Mouse (Mus musculus): ENCODE measurements around the gene Otud5.
"Not testable (repeated sequence)": the region's sequence is repeated elsewhere in the genome, so short reads cannot be mapped to it uniquely, and the experiment has no call there.

Gene Otud5

DNA sequence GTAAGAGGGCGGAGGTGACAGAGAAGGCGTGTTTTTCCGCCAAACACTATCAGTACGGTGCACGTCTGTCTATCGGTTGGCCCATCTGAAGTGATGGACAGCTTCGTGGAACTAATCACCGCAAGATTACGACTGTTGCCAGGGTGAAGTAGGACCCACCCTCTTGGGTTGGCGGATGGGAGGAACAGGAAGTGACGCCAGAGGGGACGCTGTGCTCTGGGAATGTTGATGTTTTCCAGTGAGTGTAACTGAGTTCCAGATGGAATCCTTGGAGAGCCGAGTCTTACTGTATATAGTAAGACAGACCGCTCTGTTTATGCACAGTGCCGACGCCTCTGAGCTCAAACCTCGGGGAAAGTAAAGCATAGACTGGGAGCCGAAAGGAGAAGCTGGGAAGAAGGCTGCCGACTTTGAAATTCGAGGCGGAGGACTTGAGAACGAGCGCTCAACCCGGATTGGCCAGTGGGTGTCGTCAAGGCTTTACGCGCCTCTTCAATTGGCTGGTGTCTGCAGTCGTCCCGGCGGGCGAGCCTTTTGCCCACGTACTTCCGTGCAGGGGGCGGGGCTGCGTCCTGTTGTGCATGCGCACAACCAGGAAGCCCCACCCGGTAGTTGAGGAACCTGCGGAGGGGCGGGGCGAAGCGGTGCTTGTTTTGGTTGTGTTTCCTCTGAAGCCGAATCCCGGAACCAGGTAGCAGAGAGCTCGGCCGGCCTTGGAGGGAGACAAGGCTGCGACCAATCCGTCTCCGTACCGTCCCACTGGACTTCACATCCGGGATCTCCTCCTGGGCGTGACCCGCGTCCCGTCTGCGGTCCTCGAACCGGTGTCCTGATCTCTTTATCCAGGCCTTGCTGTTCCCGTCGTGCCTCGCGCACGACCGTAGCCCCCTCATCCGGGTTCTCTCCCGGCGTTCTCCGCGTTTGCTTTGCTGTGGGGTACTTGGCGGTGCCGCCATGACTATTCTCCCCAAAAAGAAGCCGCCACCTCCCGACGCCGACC lies at the start of gene Otud5:
TSS of gene Otud5 (plus strand) at position 202 of the 1,000 bp plus-strand sequence.
- ATAC-seq (ENCODE audit: low TSS enrichment): peak; percentile 94

DNA sequence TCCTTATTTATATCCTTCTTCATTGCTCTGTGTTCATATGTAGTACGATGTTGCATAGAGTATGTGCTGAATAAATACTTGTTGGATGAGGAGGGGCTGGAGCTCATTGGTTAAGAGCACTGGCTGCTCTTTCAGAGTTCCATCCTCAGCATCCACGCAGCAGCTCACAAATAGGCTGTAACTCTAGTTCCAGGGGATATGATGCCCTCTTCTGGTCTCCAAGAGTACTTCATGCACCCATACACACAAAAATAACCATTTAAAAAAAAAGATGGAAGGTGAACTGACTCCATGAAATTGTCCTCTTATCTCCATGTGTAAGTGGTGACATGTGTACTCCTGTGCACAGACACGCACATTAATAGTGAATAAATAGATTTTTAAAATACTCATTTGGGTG lies 47.8 kb upstream of the Otud5 start:
- no peak for ATAC-seq (ENCODE audit: low TSS enrichment)

DNA sequence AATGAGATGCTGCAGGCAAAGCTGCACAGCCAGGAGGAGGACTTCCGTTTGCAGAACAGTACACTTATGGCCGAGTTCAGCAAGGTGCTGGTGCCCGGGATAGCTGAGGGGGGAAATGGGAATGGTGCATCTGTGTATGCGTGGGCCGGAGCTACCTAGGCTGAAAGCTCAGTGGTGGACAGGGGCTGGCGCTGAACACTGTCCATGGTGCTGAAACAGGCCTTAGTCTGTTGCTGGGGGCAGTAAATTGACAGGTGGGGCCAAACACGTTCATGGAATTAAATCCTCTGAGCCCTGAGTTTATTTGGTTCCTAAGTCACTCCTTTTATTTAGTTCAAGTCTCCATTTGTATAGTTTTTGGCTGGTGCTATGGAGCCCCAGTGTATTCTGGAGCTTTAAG lies 46.1 kb upstream of the Otud5 start:
- no peak for ATAC-seq (ENCODE audit: low TSS enrichment)

DNA sequence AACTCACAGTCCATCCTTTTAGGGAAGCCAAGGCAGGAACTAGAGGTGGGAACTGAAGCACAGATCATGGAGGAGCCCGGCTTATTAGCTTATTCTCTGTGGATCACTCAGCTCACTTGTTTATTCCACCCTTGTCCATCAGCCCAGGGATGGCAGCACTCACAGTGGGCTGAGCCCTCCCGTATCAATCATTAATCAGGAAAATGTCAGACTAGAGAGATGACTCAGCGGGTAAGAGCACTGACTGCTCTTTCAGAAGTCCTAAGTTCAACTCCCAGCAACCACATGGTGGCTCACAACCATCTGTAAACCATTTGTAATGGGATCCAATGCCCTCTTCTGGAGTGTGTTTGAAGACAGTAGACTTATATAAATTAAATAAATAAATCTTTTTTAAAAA lies 43.8 kb upstream of the Otud5 start:
- ATAC-seq (ENCODE audit: low TSS enrichment): no peak

- ATAC-seq (ENCODE audit: low TSS enrichment): not testable (repeated sequence)
These were observed 39.0 kb upstream of the Otud5 start for GRCm38 (mm10) chrX:7802157-7802556.

GRCm38 (mm10) chrX:7815016-7815415 lies 26.1 kb upstream of the Otud5 start:
- not testable (repeated sequence) for ATAC-seq (ENCODE audit: low TSS enrichment)

DNA sequence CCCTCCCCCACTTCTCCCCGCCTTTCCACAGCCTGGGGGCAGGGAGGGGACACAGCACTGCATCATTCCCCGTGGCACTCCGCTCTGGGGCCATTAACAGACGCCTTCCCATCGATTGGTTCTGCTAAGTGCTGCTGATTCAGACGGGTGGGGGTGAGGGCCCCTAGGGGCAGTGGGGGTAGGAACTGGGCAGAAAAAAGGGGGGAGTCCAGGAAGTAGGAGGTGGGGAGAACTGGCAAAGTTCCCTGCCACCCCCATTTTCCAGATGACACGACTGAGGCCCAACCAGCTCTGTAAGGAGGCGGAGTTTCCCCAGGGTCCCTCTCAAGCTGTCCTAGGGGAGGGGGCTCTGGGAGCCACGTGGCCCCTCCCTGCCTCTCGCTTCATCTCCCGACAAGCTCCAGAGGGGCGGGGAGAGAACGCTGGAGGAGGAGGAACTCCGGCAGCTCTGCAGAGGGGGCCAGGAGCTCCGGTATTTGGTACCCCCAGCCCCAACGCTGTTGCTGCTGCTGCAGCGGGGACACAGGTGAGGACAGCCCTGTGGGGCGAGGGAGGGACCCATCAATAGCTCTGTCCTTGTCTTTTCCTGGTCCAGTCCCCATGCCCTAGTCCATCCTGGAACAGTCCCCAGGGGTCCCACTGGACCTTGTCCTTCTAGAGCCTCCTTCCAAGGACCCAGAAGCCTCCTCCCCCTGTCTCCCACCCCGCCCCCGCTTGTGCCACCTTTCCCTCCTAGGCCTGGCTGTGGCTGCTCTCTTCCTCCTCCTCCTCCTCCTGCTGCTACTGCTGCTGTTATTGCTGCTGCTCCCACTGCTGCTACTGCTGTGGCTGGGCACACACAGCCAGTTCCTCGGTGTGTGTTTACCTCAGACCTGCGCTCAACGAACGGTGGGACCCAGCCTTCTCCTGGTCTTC lies 19.0 kb upstream of the Otud5 start, which contains the start of gene Kcnd1:
TSS of gene Kcnd1 (plus strand) at position 425 of the 915 bp plus-strand sequence.
- ATAC-seq (ENCODE audit: low TSS enrichment): peak; percentile 73

- no peak for ATAC-seq (ENCODE audit: low TSS enrichment)
These were observed 4.0 kb upstream of the Otud5 start for GRCm38 (mm10) chrX:7837146-7837545.

GRCm38 (mm10) chrX:7840842-7841162 lies 362 bp upstream of the Otud5 start:
- ATAC-seq (ENCODE audit: low TSS enrichment): no peak

GRCm38 (mm10) chrX:7842318-7842717 lies 1.2 kb downstream of the Otud5 start:
- ATAC-seq (ENCODE audit: low TSS enrichment): no peak

- ATAC-seq (ENCODE audit: low TSS enrichment): peak; percentile 65
These were observed 6.7 kb downstream of the Otud5 start for GRCm38 (mm10) chrX:7847845-7848244.

DNA sequence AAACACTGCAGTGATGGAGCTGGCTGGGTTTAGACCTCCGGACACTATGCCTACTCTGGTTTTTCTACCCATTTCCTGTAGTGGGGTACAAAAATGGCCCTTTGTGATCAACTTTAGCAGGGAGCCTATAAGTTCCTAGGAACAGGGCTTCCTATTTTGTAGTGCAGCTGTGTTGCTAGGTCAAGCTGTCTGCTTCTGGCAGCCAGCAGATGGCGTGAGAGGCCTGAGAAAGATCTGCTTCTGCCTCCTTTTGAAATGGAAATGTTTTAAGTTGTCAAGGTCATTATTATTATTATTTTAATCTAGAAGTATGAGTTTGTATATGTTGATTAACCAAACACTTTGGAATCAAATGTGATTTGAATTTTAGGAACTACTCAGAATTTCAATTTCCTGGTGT lies 13.4 kb downstream of the Otud5 start:
- ATAC-seq (ENCODE audit: low TSS enrichment): peak; percentile 72; the same call in 1 of the 2 replicates

- no peak for ATAC-seq (ENCODE audit: low TSS enrichment)
These were observed 18.1 kb downstream of the Otud5 start for GRCm38 (mm10) chrX:7859191-7859753.

GRCm38 (mm10) chrX:7863181-7863580 lies 22.0 kb downstream of the Otud5 start:
- no peak for ATAC-seq (ENCODE audit: low TSS enrichment)

- no peak for ATAC-seq (ENCODE audit: low TSS enrichment)
These were observed 23.4 kb downstream of the Otud5 start for GRCm38 (mm10) chrX:7864551-7864950.

GRCm38 (mm10) chrX:7865343-7865742 lies 24.2 kb downstream of the Otud5 start:
- no peak for ATAC-seq (ENCODE audit: low TSS enrichment)

DNA sequence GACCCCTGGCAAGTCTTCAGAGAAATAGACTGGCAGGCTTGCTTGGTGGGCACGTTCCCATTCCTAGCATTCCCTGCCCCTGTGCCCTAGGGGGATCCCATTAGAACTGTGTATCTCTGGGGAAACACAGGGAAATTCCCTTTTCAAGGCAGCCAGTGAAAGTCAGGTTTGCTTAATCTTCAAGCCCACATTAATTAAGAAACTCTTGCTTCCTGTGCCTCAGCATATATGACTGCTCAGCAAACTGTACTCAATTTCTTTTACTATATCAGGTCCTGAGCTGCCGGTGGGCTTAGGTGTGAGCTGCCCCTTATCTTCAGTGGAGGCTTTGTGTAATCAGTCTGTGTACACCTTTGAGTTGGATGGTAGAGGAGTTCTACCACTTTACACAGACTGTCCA lies 24.6 kb downstream of the Otud5 start:
- no peak for ATAC-seq (ENCODE audit: low TSS enrichment)

DNA sequence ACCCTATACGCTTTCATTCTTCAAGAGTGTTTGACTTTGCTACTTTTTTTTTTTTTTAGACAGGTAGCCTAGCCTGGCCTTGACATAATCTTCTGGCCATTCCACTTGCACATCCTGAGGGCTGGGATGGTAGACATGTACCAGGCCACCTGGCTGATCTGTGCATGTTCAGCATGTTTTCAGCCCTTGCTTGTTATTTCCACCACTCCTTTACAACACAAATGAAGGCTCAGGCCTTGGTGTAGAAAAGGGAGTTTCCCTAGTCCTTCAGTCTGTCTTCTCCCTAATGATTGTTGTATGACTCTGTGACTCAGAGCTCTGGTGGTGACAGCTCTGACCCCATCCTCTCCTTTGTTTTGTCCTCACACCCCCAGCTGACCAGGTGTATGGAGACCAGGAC lies 26.0 kb downstream of the Otud5 start:
- ATAC-seq (ENCODE audit: low TSS enrichment): no peak

- ATAC-seq (ENCODE audit: low TSS enrichment): no peak
These were observed 27.3 kb downstream of the Otud5 start for GRCm38 (mm10) chrX:7868506-7868905.

- ATAC-seq (ENCODE audit: low TSS enrichment): no peak
These were observed 28.7 kb downstream of the Otud5 start for GRCm38 (mm10) chrX:7869826-7870225.

GRCm38 (mm10) chrX:7878007-7878419 lies 36.8 kb downstream of the Otud5 start, which contains the start of gene Pim2:
Gene Pim2, plus strand, starts transcription at chrX:7878262.
- peak; percentile 76 for ATAC-seq (ENCODE audit: low TSS enrichment)

- peak; percentile 20; the same call in 1 of the 2 replicates for ATAC-seq (ENCODE audit: low TSS enrichment)
These were observed 37.3 kb downstream of the Otud5 start for GRCm38 (mm10) chrX:7878495-7878894.
